Mouse (Mus musculus) small intestine, adult 2 months (tissue): ENCODE measurements at regions not wholly inside any gene's neighbourhood (a gene's known extent, or its start where the extent isn't known, plus 50 kb on each side); places are given as distances from the start of the nearest gene placed in this dataset.

ENCODE experiments used
- CTCF ChIP-seq: fragments of 200-500 bp; IDR thresholded peaks from 2 replicates; pipeline ENCODE4 v1.5.1; 2012; ENCODE audit warnings: low read depth, mild to moderate bottlenecking, control low read depth, inconsistent platforms, low read length, moderate library complexity, mixed read lengths; ENCODE audit not compliant: insufficient replicate concordance, insufficient read length; ENCODE audit errors: extremely low read depth
- POLR2A ChIP-seq: fragments of 200-500 bp; IDR thresholded peaks from 2 replicates; pipeline ENCODE4 v1.6.1; 2012; ENCODE audit warnings: low read depth, mild to moderate bottlenecking, control low read depth, inconsistent platforms, low read length, moderate library complexity

DNA sequence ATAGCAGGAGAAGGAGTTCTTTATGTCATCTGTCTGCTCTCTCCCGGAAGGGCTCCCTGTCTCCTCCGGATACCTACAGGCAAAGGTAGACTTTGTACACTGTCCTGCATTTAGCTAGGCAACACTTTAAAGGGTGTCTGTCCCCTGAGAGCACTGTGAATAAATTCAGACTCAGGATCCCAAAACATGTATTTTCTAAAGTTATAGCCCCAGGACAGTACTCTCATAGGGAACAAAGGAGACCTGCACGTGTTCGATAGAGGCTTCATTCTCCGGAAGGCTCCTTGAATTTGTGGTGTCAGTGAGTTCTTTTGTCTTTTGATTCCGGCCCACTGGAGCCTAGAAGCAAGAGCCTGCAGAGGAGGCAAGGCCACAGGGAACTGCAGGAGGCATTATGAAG lies 1273.3 kb downstream of the Synb start:
- TF ChIP-seq POLR2A: no peak
- TF ChIP-seq CTCF: no peak
